Mouse (Mus musculus) olfactory bulb, adult 2 months (tissue): ENCODE results near the gene Hcn3. TPM values are rescaled to one million over a fixed set of nuclear protein-coding genes. Genes with fewer than 3 reads are reported as not detected.

ENCODE experiments used
- H3K27ac ChIP-seq: fragments of 200-500 bp; 2 replicates; pipeline ENCODE4 v1.5.1; 2012; ENCODE audit warnings: low read depth, low read length; ENCODE audit not compliant: insufficient read depth
- H3K4me1 ChIP-seq: fragments of 200-500 bp; 2 replicates; pipeline ENCODE4 v1.6.1; 2012; ENCODE audit warnings: low read length; ENCODE audit not compliant: control insufficient read depth, insufficient read depth
- H3K4me3 ChIP-seq: fragments of 200-500 bp; 2 replicates; pipeline ENCODE4 v1.5.1; 2012; ENCODE audit warnings: mild to moderate bottlenecking, low read depth, low read length, moderate library complexity; ENCODE audit not compliant: insufficient read depth
- CTCF ChIP-seq: fragments of 200-500 bp; IDR thresholded peaks from 2 replicates; pipeline ENCODE4 v1.5.1; 2012; ENCODE audit warnings: low read depth, mild to moderate bottlenecking, low read length, moderate library complexity; ENCODE audit not compliant: insufficient read depth
- POLR2A ChIP-seq: fragments of 200-500 bp; IDR thresholded peaks from 2 replicates; pipeline ENCODE4 v1.6.1; 2012; ENCODE audit warnings: mild to moderate bottlenecking, low read depth, low read length, moderate library complexity; ENCODE audit not compliant: insufficient read depth
- WGBS: fragments of 180-500 bp; shearing (Covaris S2); methylation state at CpG from one replicate; pipeline ENCODE4 v1.1.7; 2018; 5-methylcytosine and 5-hydroxymethylcytosine counted together
- polyA plus RNA-seq: library from polyadenylated mRNA; stranded (reverse); fragments of >200 nt; gene quantifications from 2 replicates; pipeline ENCODE4 v1.2.4, GENCODE M21; 2012; ENCODE audit warnings: low replicate concordance; ENCODE audit not compliant: missing spikeins, insufficient read depth, insufficient read length

Gene Hcn3
- polyA plus RNA-seq, 1 experiment: not detected

DNA sequence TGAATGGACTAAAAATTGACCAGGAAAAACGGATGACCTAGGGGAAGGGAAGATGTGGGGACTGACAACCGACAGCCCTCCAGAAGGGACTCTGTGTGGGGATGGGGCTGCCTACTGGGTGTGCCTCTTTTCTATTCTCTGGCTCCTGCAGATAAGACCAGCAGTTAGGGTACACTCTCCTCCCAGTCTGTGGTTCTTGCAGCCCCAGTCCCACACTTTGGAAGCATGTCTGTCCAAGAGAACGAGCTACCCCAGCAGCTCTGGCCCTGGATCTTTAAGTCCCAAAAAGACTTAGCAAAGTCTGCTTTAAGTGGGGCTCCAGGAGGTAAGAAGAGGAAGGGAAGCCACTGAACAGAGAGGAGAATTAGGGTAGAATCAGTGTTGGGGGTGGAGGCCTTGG, 24.0 kb downstream of the Hcn3 start, which contains the start of gene Pklr:
Gene Pklr, plus strand, starts transcription at position 185 of the 400 bp plus-strand sequence.
- 80% methylated on average over 3 of the region's 3 CpGs for WGBS
- TF ChIP-seq POLR2A (no peak), CTCF (no peak)

GRCm38 (mm10) chr3:89133752-89134151, 26.2 kb downstream of the Hcn3 start:
- Histone ChIP-seq H3K4me3 (no peak overlapping the region), H3K4me1 (peaks cover 14% of the 10 kb centered on the region), H3K27ac (no peak overlapping the region)
- WGBS: 100% methylated on average over 1 of the region's 1 CpGs
- TF ChIP-seq CTCF (no peak), POLR2A (no peak)

More for the DNA sequence above, 24.0 kb downstream of the Hcn3 start, which contains the start of gene Pklr:
- no peak within 1 kb of the TSS for H3K4me3 ChIP-seq
- H3K27ac ChIP-seq: no peak within 1 kb of the TSS
- H3K4me1 ChIP-seq: peaks cover 14% of the 10 kb centered on the region

- TF ChIP-seq POLR2A (no peak), CTCF (no peak)
These were observed 26.9 kb downstream of the Hcn3 start for GRCm38 (mm10) chr3:89133063-89133450.

DNA sequence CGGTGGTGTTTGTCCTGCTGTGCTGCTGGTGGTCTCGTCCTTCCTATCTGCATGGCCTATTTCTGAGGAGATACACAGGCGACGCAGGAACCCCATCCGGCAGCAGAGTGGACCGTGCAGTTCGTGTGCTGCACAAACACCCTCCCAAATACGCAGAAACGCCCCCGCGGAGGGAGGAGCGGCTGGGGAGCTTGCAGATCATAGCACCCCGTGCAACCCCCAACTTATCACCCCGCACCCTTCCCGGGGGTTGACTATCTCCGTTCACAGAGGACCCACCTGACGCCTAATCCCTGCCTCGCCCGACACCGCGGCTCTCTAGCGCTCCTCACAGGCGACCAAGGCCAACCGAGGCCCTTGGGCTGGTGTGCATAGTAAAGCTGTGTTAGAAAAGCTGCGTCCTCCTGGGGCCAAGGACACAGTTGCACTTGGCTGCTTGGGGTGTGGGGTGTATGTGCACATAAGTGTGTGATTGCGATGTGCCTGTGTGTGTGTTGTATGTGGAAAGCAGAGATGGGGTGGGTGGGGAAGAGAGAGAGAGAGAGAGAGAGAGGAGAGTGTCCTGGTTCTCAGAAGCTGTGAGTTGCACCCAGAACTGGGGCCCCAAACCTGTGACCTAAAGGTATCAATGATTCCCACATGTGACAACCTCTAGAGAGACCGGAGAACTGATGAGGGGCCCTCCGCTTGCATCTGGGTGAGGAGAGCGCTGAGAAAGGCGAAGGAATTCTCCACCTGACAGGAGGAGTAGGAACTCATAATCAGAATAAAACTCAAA, 27.5 kb downstream of the Hcn3 start:
- 14% methylated on average over 30 of the region's 30 CpGs for WGBS
- peaks cover 14% of the 10 kb centered on the region for H3K4me1 ChIP-seq
- TF ChIP-seq CTCF (peak; percentile 51; the same call in 1 of the 2 replicates), POLR2A (no peak)
- H3K27ac ChIP-seq: peak overlapping the region; percentile 23
- peak overlapping the region; percentile 50 for H3K4me3 ChIP-seq

More at GRCm38 (mm10) chr3:89133063-89133450, 26.9 kb downstream of the Hcn3 start:
- H3K27ac ChIP-seq: no peak overlapping the region
- peaks cover 14% of the 10 kb centered on the region for H3K4me1 ChIP-seq
- no peak overlapping the region for H3K4me3 ChIP-seq
- WGBS: 85% methylated on average over 7 of the region's 7 CpGs

GRCm38 (mm10) chr3:89131816-89132215, 28.2 kb downstream of the Hcn3 start:
- Histone ChIP-seq H3K4me1 (peaks cover 14% of the 10 kb centered on the region), H3K27ac (no peak overlapping the region), H3K4me3 (peak overlapping the region; percentile 50; the same call in 1 of the 2 replicates)
- TF ChIP-seq POLR2A (no peak), CTCF (no peak)
- WGBS: 12% methylated on average over 4 of the region's 4 CpGs

DNA sequence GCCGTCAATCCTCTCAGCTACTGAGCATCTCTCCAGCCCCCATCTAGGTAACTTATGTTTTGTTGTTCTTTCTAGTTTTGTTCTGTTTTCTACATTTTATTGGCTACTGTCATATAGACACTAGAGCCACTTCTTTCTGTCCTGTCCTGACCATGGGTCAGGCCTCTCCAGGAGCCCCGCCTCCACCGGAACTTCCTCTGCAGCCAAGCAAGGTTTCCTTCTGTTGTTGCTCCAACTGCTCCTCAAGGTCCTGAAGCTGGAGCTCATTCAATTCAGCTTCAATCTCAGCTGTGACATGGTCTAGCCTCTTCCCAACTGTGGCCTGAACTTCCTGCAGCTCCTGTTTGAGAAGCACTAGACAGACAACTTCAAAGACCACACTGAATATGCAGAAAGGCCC, 30.1 kb downstream of the Hcn3 start:
- H3K4me3 ChIP-seq: no peak overlapping the region

DNA sequence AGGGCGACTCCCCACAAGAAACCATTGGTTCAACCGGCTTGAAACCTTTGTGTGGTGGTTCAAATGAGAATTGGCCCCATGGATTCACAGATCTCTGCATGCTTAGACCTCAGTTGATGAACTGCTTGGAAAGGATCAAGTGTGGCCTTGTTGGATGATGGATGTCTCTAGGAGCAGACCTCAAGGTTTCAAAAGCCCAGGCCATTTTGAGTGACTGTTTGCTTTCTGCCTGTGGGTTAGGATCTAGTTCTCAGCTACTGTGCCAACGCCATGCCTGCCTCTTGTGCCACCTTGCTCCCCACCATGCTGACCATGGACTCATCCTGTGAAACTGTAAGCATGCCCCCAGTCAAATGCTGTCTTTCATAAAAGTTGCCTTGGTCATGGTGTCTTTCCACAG, 34.0 kb downstream of the Hcn3 start:
- Histone ChIP-seq H3K27ac (no peak overlapping the region), H3K4me3 (no peak overlapping the region), H3K4me1 (no peaks in the 10 kb centered on the region)
- no peak for TF ChIP-seq CTCF
- TF ChIP-seq POLR2A: no peak
- 97% methylated on average over 3 of the region's 3 CpGs for WGBS

More for the DNA sequence above, 30.1 kb downstream of the Hcn3 start:
- WGBS: 92% methylated on average over 3 of the region's 3 CpGs
- TF ChIP-seq CTCF (no peak), POLR2A (no peak)
- Histone ChIP-seq H3K4me1 (peaks cover 14% of the 10 kb centered on the region), H3K27ac (no peak overlapping the region)

DNA sequence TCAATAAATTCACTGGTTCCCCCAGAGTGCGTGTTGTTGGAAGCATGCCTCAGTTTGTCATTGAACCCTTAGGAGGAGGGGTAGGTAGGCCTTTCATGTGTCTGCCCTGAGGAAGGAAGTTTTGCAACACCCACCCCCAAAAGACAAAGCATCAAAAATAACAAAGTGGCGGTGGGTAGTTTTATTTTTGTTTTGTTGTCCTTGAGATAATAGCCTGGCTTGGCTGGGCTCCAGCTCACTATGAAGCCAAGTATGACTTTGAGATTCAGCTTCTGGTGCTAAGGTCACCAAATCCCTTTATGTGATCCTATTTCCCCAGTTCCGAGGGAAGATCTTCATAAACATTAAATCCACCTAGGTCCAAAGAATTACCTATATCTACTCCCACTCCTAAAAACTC, 35.8 kb downstream of the Hcn3 start:
- Histone ChIP-seq H3K4me1 (no peaks in the 10 kb centered on the region), H3K27ac (no peak overlapping the region), H3K4me3 (no peak overlapping the region)
- 64% methylated on average over 3 of the region's 3 CpGs for WGBS
- TF ChIP-seq CTCF (no peak), POLR2A (no peak)

DNA sequence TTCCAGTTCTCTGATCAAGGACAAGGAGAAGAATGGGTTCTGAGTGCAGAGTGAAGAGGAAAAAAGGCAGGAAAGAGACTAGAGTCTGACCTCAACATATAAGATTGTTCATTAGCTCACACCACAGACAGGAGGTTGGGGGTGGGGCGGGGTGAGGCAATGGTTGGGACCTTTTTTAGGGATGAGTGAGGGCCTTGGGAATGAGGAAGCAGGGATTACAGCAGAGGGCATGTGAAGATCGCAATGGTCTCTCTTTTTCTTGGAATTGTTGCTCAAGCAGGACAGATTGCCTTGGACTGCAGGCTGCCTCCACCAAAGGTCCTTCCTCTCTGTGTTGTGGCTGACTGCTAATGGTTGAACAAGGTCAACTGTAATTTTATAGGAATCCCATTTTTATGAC, 36.7 kb downstream of the Hcn3 start:
- WGBS: 81% methylated on average over 2 of the region's 2 CpGs
- TF ChIP-seq POLR2A (no peak), CTCF (no peak)
- no peak overlapping the region for H3K27ac ChIP-seq
- no peaks in the 10 kb centered on the region for H3K4me1 ChIP-seq
- no peak overlapping the region for H3K4me3 ChIP-seq
